Mouse (Mus musculus) CH12.LX (cell line): ENCODE data around the gene Mtx3.

Experiments used
- CHD1 ChIP-seq: IDR thresholded peaks from 2 replicates; pipeline ENCODE4 v1.6.1; 2012; ENCODE audit warnings: low read depth, low read length, improper control_type of control experiment, inconsistent platforms
- CTCF ChIP-seq, 2 experiments: IDR thresholded peaks in 1 of 2; conservative IDR thresholded peaks in 1 of 2; 2 replicates each; pipeline ENCODE4 v1.5.1; 2011 to 2012; ENCODE audit warnings: low read depth in 2 of 2, low read length in 2 of 2, improper control_type of control experiment in 1 of 2, inconsistent platforms in 1 of 2, mild to moderate bottlenecking in 1 of 2, moderate library complexity in 1 of 2
- HCFC1 ChIP-seq: IDR thresholded peaks from 2 replicates; pipeline ENCODE4 v1.6.1; 2012; ENCODE audit warnings: low read depth, mild to moderate bottlenecking, inconsistent platforms, low read length, improper control_type of control experiment
- JUN ChIP-seq: IDR thresholded peaks from 2 replicates; pipeline ENCODE4 v1.6.1; 2011; ENCODE audit warnings: low read depth, mild to moderate bottlenecking, low read length, improper control_type of control experiment, moderate library complexity; ENCODE audit not compliant: insufficient read depth
- KAT2A ChIP-seq: IDR thresholded peaks from 2 replicates; pipeline ENCODE4 v1.6.1; 2012; ENCODE audit warnings: low read length, improper control_type of control experiment, inconsistent platforms; ENCODE audit not compliant: insufficient replicate concordance
- MEF2A ChIP-seq: IDR thresholded peaks from 2 replicates; pipeline ENCODE4 v1.6.1; 2014; ENCODE audit warnings: low read depth, mild to moderate bottlenecking, inconsistent platforms, low read length, improper control_type of control experiment, borderline replicate concordance
- MYC ChIP-seq: IDR thresholded peaks from 2 replicates; pipeline ENCODE4 v1.6.1; 2011; ENCODE audit warnings: low read depth, mild to moderate bottlenecking, improper control_type of control experiment, low read length
- NELFE ChIP-seq: IDR thresholded peaks from 2 replicates; pipeline ENCODE4 v1.6.1; 2011; ENCODE audit warnings: low read depth, low read length, improper control_type of control experiment
- POLR2A ChIP-seq: IDR thresholded peaks from 2 replicates; pipeline ENCODE4 v1.6.1; 2011; ENCODE audit warnings: low read depth, mild to moderate bottlenecking, improper control_type of control experiment, low read length
- SIN3A ChIP-seq: IDR thresholded peaks from 2 replicates; pipeline ENCODE4 v1.6.1; 2012; ENCODE audit warnings: low read length, improper control_type of control experiment, inconsistent platforms
- SMC3 ChIP-seq: IDR thresholded peaks from 2 replicates; pipeline ENCODE4 v1.6.1; 2011; ENCODE audit warnings: low read depth, low read length, improper control_type of control experiment
- UBTF ChIP-seq: IDR thresholded peaks from 2 replicates; pipeline ENCODE4 v1.6.1; 2012; ENCODE audit warnings: low read depth, mild to moderate bottlenecking, inconsistent platforms, low read length, improper control_type of control experiment, moderate library complexity
- ZC3H11A ChIP-seq: IDR thresholded peaks from 2 replicates; pipeline ENCODE4 v1.6.1; 2012; ENCODE audit warnings: low read depth, mild to moderate bottlenecking, inconsistent platforms, low read length, improper control_type of control experiment
- ZKSCAN1 ChIP-seq: IDR thresholded peaks from 2 replicates; pipeline ENCODE4 v1.6.1; 2012; ENCODE audit warnings: low read depth, inconsistent platforms, low read length, improper control_type of control experiment, borderline replicate concordance

GRCm38 (mm10) chr13:92844586-92845221 is at the start of gene Mtx3:
- TF ChIP-seq CTCF (conservative IDR thresholded peaks at IDR 0.05 in 1 of 2, IDR thresholded peaks at IDR 0.05 in 1 of 2; ENCODE audit: low read depth in 2 of 2, low read length in 2 of 2) (no peak), CHD1 (no peak), POLR2A (peak; percentile 72), ZKSCAN1 (no peak), KAT2A (peak; percentile 74; the same call in 1 of the 2 replicates), JUN (no peak), SIN3A (peak; percentile 74; the same call in 1 of the 2 replicates), ZC3H11A (no peak), SMC3 (no peak), HCFC1 (peak; percentile 85), MYC (peak; percentile 85; the same call in 1 of the 2 replicates), MEF2A (no peak), UBTF (no peak), NELFE (no peak)
